Mouse (Mus musculus) ZHBTc4 (cell line): ENCODE results near the gene Myl9.

ENCODE experiments used
- DNase-seq: peaks from one replicate; pipeline ENCODE4 v3.0.0-alpha.2; 2011; ENCODE audit warnings: low read depth, low spot score

Gene Myl9

DNA sequence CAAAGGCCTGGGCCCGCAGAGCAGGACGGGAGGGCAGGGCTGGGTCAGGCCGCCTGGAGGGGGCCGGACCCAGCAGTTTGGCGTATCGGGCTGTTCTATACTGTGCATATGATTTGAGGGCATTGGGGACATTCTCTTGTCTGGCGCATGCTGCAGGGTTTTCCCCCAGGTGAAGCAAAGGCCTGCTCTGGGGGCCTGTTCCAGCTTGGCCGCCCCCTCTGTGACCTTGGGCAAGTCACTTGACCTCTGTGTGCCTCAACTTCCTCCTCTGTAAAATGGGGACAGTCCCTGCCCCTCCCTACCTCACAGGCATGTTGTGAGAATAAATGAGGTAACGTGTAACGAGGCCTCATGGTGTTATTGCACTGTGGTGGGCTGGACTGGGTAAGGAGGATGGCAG, 11.2 kb upstream of the Myl9 start:
- DNase-seq: no peak

DNA sequence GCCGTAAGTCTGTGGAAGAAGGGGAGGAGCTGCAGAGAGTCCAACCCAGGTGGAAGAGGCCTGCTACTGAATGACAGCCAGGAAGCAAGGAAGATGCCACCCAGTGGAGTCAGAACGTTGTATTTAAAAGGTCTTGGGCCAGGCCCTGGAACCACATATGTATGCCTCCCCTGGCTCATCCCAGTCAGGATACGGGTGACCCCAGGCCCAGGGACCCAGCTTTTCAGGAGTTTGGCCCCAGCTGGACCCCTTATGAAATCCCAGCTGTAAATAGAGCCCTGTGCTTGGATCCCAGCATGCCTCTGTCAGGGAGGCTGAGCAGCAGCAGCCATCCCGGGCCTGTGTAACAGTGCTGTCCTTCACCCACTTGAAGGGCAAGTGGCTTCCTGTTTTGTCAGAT, 10.5 kb upstream of the Myl9 start:
- DNase-seq: peak; percentile 34

DNA sequence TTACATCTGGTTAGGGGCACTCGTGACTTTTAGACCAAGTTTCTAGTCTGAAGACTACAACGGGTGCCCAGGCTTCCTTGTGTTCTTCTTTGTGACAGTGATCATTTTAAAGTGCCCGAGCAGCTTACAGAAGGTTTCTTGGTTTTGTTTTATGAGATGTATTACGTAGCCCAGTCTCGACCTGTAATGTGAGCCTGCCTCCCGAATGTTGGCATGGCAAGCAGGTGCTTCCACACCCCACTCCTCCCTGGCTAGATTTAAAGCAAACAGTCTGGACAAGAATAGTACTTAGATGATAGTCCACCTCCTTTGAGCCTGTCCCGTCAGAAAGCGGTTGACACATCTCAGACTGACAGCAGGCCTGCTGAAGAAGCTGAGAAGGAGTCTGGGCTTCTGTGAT, 9.6 kb upstream of the Myl9 start:
- DNase-seq: no peak

DNA sequence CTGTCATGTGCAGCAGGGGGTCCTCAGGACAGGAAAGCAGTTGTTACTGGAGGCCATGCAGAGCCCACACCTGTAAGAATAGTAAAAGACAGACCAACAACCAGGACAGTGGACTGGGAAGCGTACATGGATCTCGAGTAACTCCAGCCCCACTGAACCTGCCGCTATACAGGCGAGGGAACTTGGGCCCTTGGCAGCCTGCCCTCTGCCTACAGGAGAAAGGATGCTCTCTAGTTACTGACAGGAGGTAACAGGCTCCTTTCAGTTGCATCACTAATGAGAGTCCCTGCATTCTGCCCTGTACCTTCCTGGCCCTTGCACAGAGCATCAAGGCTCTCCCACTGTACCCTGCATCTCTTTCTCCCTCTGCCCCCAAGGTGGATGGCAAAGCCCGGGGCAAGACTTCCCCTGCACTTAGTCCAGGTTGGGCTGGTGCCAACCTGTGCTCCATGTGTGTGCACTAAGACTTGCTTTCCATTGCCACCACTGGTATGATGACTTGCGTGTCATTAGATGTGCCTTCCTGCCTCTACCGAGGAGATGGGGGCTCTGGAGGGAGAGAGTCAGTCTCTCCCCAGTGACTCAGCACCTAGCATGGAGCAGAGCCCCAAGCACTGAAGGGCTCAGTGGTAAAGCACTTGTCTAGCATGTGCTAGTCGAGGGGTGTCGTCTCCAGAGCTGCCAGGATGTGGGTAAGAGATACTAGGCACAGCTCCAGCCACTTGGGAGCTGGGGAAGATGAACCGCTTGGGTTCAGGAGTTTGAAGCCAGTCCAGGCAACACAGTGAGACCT, 8.8 kb upstream of the Myl9 start:
- DNase-seq: no peak

GRCm38 (mm10) chr2:156767108-156767507, 8.1 kb upstream of the Myl9 start:
- DNase-seq: no peak

GRCm38 (mm10) chr2:156769274-156769673, 5.9 kb upstream of the Myl9 start:
- no peak for DNase-seq

DNA sequence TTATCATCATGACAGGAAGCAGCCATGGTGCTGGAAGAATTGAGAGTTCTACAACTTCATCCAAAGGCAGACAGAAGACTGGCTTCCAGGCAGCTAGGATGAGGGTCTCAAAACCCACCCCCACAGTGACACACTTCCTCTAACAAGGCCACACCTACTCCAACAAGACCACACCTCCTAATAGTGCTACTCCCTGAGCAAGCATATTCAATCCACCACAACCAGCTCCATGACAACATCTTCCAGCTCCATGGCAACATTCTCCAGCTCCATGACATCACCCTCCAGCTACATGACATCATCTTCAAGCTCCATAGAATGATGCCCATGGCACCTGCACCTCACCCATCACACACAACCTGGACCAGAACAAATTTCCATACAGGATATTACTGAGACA, 1.8 kb upstream of the Myl9 start:
- no peak for DNase-seq

DNA sequence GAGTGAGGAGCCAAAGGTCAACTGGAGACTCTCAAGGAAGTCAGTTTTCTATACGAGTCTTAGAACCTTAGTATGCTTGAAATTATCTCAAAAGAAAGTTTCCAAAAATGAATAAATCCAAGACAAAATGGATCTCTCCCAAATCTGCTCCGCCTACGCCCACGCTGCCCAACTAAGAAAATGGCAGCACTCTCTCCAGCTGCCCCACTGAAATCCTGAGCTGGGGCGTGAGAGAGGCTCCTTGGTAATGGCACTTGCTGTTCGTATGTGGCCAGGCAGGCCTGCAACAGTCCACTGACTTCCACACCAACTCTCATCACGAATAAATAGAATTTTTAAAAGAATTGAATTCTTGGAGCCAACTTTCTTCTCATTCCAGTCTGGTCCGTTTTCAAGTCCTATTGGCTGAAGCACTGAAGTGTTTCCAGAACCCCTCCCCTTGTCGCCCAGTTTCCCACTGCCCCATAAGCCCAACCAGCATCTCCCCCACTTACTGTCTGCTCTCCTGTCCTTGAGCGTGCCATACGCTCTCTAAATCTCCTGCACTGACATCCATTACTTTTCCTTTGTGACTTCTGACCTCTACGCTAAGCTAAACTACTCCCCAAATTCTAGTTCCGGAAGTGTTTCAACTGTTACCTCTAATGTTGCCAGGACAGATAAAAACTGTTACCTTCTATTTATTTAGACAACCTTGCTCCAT, 1.0 kb upstream of the Myl9 start:
- DNase-seq: no peak

DNA sequence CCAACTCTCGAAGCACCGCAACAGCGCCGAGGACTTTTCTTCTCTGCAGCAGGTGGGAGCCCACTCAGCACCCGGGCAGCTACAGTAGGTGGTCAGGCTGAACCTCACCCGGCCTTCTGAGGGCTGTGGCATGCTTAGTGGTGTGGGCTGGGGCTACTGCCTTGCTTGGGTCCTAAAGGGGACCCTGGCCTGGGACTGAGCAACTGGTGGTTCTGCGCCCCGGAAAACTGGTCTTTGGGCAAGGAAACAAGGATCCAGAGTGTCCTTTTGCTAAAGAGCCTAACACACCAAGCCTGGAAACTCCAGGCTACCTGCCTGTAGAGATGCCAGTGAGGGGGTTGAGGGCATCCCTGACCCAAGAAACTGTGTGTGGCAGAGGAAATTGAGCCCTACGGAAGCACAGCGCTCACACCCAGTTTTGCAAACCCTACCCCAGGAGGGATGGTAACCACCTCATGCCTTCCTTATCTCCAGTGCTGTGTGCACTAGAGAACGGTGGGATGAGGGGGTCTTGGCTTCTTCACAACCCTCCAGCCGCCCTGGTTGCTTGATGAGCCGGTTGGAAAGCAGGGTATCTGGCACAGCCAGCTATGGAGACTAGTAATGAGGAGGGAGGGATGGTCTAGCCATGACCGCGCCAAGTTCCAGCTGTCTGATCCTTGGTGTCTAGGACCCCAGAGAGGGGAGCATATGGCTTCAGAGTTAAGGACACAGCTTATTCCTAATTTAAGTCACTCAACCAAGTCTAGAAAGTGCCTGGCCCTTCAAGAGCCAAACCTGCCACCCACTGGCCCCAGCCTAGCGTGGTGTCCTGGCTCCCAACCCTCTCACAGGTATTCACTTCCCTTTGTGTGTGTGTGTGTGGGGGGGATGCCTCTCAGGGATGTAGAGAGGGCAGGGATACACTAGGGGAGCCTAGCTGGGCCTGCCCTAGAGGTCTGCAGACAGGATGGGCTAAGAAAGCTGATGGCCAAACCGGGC, 525 bp downstream of the Myl9 start:
- DNase-seq: no peak

DNA sequence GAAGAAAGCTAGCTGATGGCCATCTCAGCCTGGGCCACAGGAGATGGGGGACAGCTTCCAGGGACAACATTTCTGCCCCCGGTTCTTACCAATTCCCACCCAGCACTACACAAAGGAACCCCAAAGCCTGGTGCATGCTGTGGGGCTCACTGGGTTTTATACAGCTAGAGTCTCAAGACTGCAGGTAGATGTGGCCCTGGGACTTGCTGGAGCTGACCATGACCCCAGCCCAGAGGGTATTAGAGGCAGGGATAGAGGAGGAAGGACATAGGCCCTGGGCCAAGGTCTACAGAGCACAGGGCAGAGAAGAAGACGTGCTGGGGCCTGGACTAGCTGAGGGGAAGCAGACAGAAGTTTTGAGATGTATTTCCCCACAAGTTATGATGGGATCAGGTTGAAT, 1.7 kb downstream of the Myl9 start:
- DNase-seq: no peak

GRCm38 (mm10) chr2:156777326-156778004, 2.2 kb downstream of the Myl9 start:
- DNase-seq: no peak

GRCm38 (mm10) chr2:156778571-156778970, 3.4 kb downstream of the Myl9 start:
- DNase-seq: no peak

- no peak for DNase-seq
These were observed 3.8 kb downstream of the Myl9 start for GRCm38 (mm10) chr2:156779036-156779435.

DNA sequence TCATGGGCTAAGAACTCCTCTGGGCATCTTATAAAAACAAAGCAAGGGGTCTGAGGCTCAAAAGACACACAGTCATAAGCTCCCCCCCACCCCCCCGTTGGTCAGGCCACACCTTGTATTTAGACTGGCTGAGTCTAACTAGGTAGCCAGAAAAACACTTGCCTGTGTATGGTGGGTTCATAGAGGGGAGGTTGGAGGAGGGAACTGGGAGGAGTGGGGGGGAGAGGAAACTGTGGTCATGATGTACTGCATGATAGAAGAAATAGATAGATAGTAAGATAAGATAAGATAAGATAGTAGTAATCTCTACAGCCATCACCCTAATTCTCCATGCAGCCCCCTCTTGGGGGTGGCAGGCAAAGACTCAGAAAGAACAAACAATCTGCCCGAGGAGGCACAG, 4.3 kb downstream of the Myl9 start:
- DNase-seq: no peak

GRCm38 (mm10) chr2:156780129-156780528, 4.9 kb downstream of the Myl9 start:
- no peak for DNase-seq

DNA sequence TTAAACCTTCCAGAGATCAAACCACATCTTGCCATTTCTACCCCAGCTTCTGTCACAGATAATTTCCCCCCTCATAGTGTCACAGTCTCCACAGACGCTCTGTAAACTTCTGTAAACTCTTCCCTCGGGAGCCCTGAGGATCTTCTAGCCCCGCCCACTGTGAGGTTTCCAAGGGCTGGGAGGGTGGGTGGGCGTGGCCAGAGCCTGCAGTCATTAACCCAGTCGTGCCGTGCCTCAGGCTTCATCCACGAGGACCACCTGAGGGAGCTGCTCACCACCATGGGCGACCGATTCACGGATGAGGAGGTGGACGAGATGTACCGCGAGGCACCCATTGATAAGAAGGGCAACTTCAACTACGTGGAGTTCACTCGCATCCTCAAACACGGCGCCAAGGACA, 5.5 kb downstream of the Myl9 start:
- DNase-seq: peak; percentile 85

DNA sequence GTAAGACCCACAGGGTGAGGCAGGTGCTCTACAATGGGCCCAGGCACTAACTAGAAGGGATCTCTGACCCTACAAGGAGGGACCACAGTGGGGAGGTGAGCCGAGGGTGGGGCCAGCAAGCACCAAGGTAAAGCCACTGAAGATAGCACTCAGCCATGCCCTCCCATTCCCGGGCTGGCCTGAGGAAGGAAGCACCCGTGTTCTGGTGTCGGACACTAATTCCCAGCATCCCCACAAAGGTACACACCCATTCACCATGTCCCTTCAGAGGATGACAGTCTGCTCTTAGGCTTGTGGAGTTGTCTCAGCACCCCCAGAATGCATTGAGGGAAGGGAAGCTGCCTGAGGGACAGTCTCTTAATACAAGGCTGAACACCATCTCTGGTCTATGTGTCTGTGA, 6.1 kb downstream of the Myl9 start:
- DNase-seq: no peak

- peak; percentile 38 for DNase-seq
These were observed 6.7 kb downstream of the Myl9 start for GRCm38 (mm10) chr2:156781836-156782480.

DNA sequence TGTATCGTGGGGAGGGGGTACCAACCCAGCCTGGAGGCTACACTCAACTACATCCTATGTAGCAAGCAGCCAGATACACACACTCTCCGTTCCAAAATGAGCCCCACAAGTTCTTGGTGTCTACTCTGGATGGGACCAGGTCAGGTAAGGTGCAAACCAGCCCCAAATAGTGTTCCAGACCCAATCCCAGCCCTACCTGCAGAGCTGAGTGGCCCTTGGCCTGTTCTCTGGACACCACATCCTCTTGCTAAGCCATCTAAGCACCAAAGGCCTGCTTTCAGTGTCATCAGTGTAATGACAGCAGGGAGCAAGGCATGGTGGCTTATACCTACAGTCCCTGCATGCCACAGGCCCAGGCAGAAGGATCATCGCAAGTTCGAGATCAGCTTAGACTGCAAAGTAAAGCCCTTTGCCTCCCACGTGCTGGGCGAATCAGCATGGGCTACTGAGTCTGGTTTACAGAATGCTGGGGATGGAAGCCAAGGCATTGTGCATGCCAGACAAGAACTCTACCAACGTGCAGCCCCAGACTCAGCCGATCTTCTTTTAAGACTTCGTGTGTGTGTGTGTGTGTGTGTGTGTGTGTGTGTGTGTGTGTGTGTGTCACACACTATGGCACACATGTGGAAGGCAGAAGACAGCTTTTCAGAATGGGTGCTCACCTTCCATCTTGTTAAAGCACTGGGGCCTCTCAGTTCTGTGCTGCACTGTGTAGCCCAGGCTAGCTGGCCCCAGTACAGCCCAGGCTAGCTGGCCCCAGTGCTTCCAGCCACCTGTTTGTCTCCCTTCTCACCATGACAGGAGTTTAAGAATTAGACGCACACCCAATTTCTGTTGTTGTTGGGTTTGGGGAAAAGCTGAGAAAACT, 7.5 kb downstream of the Myl9 start:
- DNase-seq: no peak

DNA sequence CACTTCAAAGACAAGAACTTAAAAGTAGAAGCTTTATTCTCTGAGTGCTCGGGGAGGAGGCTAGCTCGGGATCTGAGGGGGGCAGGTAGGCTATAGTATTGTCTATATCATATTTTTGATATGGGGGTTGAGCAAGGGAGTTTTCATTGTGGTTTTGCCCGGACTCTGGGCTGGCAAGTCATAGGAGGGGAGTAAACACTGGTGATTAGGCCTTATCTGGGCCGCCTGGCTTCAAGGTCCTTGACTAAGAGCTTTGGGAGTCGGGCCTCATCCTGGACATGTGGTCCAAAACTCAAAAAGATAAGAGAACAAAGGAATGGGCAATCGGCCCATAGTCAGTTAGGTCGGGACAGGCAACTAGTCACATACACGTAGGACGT, 8.1 kb downstream of the Myl9 start:
- no peak for DNase-seq
